Mouse (Mus musculus): ENCODE measurements around the gene Dst. TPM values are rescaled to one million over a fixed set of nuclear protein-coding genes. Genes with fewer than 3 reads are reported as not detected.

Dst gene
- total and polyA plus RNA-seq, 2 experiments from 2014 or later = 23.1 to 134 TPM

DNA sequence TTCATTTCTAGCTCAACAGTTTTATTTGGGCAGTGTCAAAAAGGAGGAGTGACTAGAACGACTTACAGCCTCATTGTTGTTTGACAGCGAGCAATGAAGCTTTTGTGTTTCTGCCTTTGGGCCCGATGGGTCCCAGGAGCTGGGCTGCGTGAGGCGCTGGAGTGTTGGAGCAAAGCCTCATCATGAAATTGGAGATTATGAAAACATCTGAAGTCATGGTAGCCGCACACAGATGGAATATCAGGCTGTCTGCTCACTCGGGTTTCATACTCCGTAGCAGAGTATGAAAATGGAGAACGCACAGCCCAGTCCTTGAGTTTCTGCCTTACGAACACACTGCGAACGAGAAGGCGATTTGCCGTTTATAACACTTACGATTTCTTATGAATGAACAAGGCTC is 108.8 kb downstream of the Dst start:
- Histone ChIP-seq H3K4me1 (ENCODE audit: insufficient read depth) (0 out of 2 replicates have a peak, but pooled peaks cover 4% of the 10 kb centered on the region), H3K27ac (ENCODE audit: low read depth, low read length) (no peak overlapping the region), H3K9ac (no peak overlapping the region), H3K4me3 (ENCODE audit: low read depth, low read length) (no peak overlapping the region), H3K27me3 (ENCODE audit: insufficient read depth, low read length) (no peaks in the 10 kb centered on the region), H3K4me2 (ENCODE audit: low read depth) (no peak overlapping the region), H3K9me3 (ENCODE audit: low read length) (no peaks in the 10 kb centered on the region), H3K36me3 (ENCODE audit: insufficient read depth) (no peaks in the 10 kb centered on the region)
- TF ChIP-seq CTCF (IDR thresholded peaks at IDR 0.05; ENCODE audit: low read depth) = no peak
- ATAC-seq = peak; percentile 34; the same call in 1 of the 2 replicates
- no peak for DNase-seq
- WGBS = 69% methylated on average over 15 of the region's 15 CpGs

GRCm38 (mm10) chr1:34017323-34017722 is 109.3 kb downstream of the Dst start:
- TF ChIP-seq CTCF (IDR thresholded peaks at IDR 0.05; ENCODE audit: low read depth) = no peak
- Histone ChIP-seq H3K27me3 (ENCODE audit: insufficient read depth, low read length) (no peaks in the 10 kb centered on the region), H3K27ac (ENCODE audit: low read depth, low read length) (no peak overlapping the region), H3K9me3 (ENCODE audit: low read length) (no peaks in the 10 kb centered on the region), H3K4me1 (ENCODE audit: insufficient read depth) (no peaks in the 10 kb centered on the region), H3K4me2 (ENCODE audit: low read depth) (no peak overlapping the region), H3K9ac (no peak overlapping the region), H3K4me3 (ENCODE audit: low read depth, low read length) (no peak overlapping the region), H3K36me3 (ENCODE audit: insufficient read depth) (no peaks in the 10 kb centered on the region)
- ATAC-seq (no peak), DNase-seq (no peak)
- WGBS = 93% methylated on average over 4 of the region's 4 CpGs

DNA sequence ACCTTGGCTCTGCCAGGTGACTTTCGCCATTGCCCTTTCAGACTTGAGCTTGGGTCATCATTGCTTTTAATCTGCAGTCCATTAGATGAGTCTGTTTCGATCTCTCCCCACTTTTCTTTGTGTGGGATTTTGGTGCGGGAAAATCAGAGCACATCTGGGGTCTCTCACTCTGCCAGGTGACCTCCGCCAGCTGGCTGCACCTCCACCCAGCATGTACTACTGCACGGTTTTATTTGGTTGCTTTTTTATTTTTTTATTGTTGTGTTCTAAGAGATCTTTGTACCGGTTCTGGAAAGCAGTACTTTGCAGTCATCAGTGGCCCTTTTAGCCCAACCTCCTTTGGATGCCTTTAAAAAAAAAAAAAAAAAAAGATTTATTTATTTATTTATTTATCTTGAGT is 112.6 kb downstream of the Dst start:
- DNase-seq (no peak), ATAC-seq (no peak)
- no peaks in the 10 kb centered on the region for H3K27me3 ChIP-seq (ENCODE audit: insufficient read depth, low read length)
- H3K27ac ChIP-seq (ENCODE audit: low read depth, low read length) = no peak overlapping the region
- H3K9ac ChIP-seq = no peak overlapping the region
- no peaks in the 10 kb centered on the region for H3K9me3 ChIP-seq (ENCODE audit: low read length)
- H3K36me3 ChIP-seq (ENCODE audit: insufficient read depth) = no peaks in the 10 kb centered on the region
- H3K4me2 ChIP-seq (ENCODE audit: low read depth) = no peak overlapping the region
- no peak for TF ChIP-seq CTCF (IDR thresholded peaks at IDR 0.05; ENCODE audit: low read depth)
- H3K4me1 ChIP-seq (ENCODE audit: insufficient read depth) = no peaks in the 10 kb centered on the region
- no peak overlapping the region for H3K4me3 ChIP-seq (ENCODE audit: low read depth, low read length)
- 82% methylated on average over 6 of the region's 6 CpGs for WGBS

GRCm38 (mm10) chr1:34021574-34021973 is 113.5 kb downstream of the Dst start:
- H3K36me3 ChIP-seq (ENCODE audit: insufficient read depth) = no peaks in the 10 kb centered on the region
- no peak for TF ChIP-seq CTCF (IDR thresholded peaks at IDR 0.05; ENCODE audit: low read depth)
- no peak for DNase-seq
- H3K27me3 ChIP-seq (ENCODE audit: insufficient read depth, low read length) = no peaks in the 10 kb centered on the region
- H3K4me2 ChIP-seq (ENCODE audit: low read depth) = no peak overlapping the region
- H3K4me1 ChIP-seq (ENCODE audit: insufficient read depth) = no peaks in the 10 kb centered on the region
- no peak overlapping the region for H3K27ac ChIP-seq (ENCODE audit: low read depth, low read length)
- H3K4me3 ChIP-seq (ENCODE audit: low read depth, low read length) = no peak overlapping the region
- H3K9me3 ChIP-seq (ENCODE audit: low read length) = no peaks in the 10 kb centered on the region
- H3K9ac ChIP-seq = no peak overlapping the region
- ATAC-seq = no peak
- WGBS = 35% methylated on average over 2 of the region's 2 CpGs

DNA sequence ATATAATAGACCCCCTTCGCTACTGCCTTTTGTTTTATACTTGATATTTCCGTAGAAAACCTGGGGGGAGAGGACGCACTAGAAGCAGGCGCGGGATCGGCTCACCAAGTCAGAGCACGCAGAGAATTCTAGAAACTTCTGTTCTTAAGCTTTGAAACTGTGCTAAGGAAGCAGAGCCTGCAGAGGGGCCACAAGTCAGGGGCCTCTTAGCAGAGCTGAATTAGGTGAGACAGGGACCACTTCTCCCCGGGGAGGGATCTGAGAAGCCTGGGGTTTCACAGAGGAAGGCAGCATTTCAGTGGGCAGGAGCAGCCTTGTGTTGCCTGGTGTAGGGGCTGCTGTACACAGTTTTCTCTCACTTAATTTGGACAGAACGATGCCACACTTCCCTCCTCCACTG is 115.1 kb downstream of the Dst start:
- H3K9me3 ChIP-seq (ENCODE audit: low read length) = no peaks in the 10 kb centered on the region
- WGBS = 51% methylated on average over 9 of the region's 9 CpGs
- no peak for DNase-seq
- no peak overlapping the region for H3K27ac ChIP-seq (ENCODE audit: low read depth, low read length)
- TF ChIP-seq CTCF (IDR thresholded peaks at IDR 0.05; ENCODE audit: low read depth) = no peak
- H3K4me3 ChIP-seq (ENCODE audit: low read depth, low read length) = no peak overlapping the region
- H3K27me3 ChIP-seq (ENCODE audit: insufficient read depth, low read length) = no peaks in the 10 kb centered on the region
- no peak overlapping the region for H3K9ac ChIP-seq
- H3K36me3 ChIP-seq (ENCODE audit: insufficient read depth) = no peaks in the 10 kb centered on the region
- ATAC-seq = no peak
- H3K4me2 ChIP-seq (ENCODE audit: low read depth) = no peak overlapping the region
- no peaks in the 10 kb centered on the region for H3K4me1 ChIP-seq (ENCODE audit: insufficient read depth)

- 87% methylated on average over 6 of the region's 6 CpGs for WGBS
Observed at GRCm38 (mm10) chr1:34025879-34026278, 117.9 kb downstream of the Dst start.

GRCm38 (mm10) chr1:34028722-34029121 is 120.7 kb downstream of the Dst start:
- no peaks in the 10 kb centered on the region for H3K36me3 ChIP-seq (ENCODE audit: insufficient read depth)
- H3K4me1 ChIP-seq (ENCODE audit: insufficient read depth) = no peaks in the 10 kb centered on the region
- no peak overlapping the region for H3K27ac ChIP-seq (ENCODE audit: low read depth, low read length)
- WGBS = 81% methylated on average over 5 of the region's 5 CpGs
- no peak overlapping the region for H3K4me3 ChIP-seq (ENCODE audit: low read depth, low read length)
- DNase-seq (no peak), ATAC-seq (no peak)
- no peaks in the 10 kb centered on the region for H3K9me3 ChIP-seq (ENCODE audit: low read length)
- TF ChIP-seq CTCF (IDR thresholded peaks at IDR 0.05; ENCODE audit: low read depth) = no peak
- H3K9ac ChIP-seq = no peak overlapping the region
- H3K4me2 ChIP-seq (ENCODE audit: low read depth) = no peak overlapping the region
- no peaks in the 10 kb centered on the region for H3K27me3 ChIP-seq (ENCODE audit: insufficient read depth, low read length)

More at GRCm38 (mm10) chr1:34025879-34026278, 117.9 kb downstream of the Dst start:
- no peak overlapping the region for H3K27ac ChIP-seq (ENCODE audit: low read depth, low read length)
- H3K4me1 ChIP-seq (ENCODE audit: insufficient read depth) = no peaks in the 10 kb centered on the region
- no peaks in the 10 kb centered on the region for H3K36me3 ChIP-seq (ENCODE audit: insufficient read depth)
- H3K4me3 ChIP-seq (ENCODE audit: low read depth, low read length) = no peak overlapping the region
- no peaks in the 10 kb centered on the region for H3K27me3 ChIP-seq (ENCODE audit: insufficient read depth, low read length)
- H3K9ac ChIP-seq = no peak overlapping the region
- DNase-seq (no peak), ATAC-seq (no peak)
- H3K9me3 ChIP-seq (ENCODE audit: low read length) = no peaks in the 10 kb centered on the region
- no peak overlapping the region for H3K4me2 ChIP-seq (ENCODE audit: low read depth)
- TF ChIP-seq CTCF (IDR thresholded peaks at IDR 0.05; ENCODE audit: low read depth) = no peak
